Mouse (Mus musculus) B cell, adult 2 months (primary cell): ENCODE measurements around the gene Slc13a1.

Experiments
- DNase-seq, 2 experiments: peaks; one replicate each; pipeline ENCODE4 v3.0.0; 2022

Slc13a1 gene

GRCm38 (mm10) chr6:24072804-24073203 lies 95.1 kb downstream of the Slc13a1 start:
- no peak for DNase-seq

GRCm38 (mm10) chr6:24059754-24060153 lies 108.1 kb downstream of the Slc13a1 start:
- no peak for DNase-seq

- DNase-seq = no peak
Observed at GRCm38 (mm10) chr6:24055086-24055485, 112.8 kb downstream of the Slc13a1 start.

GRCm38 (mm10) chr6:24054086-24054710 lies 113.7 kb downstream of the Slc13a1 start:
- DNase-seq = no peak

- no peak for DNase-seq
Observed at GRCm38 (mm10) chr6:24047014-24047770, 120.7 kb downstream of the Slc13a1 start.

GRCm38 (mm10) chr6:24043496-24043895 lies 124.4 kb downstream of the Slc13a1 start:
- DNase-seq = no peak
